Mouse (Mus musculus) limb, embryonic 11.5 days (tissue): ENCODE measurements around the gene Prkn. TPM values are rescaled to one million over a fixed set of nuclear protein-coding genes. Genes with fewer than 3 reads are reported as not detected.

Source experiments
- ATAC-seq: fragments of 200-750 bp; cut with Nextera tagmentation; 2 replicates; pipeline ENCODE4 v1.8.0; 2017; ENCODE audit warnings: low read depth; ENCODE audit not compliant: insufficient number of reproducible peaks, low FRiP score, low TSS enrichment
- DNase-seq: peaks from one replicate; pipeline ENCODE4 v3.0.0-alpha.2; 2015; ENCODE audit warnings: low spot score
- H3K27ac ChIP-seq: fragments of 300-500 bp; sonication (generic); replicated peaks from 2 replicates; pipeline ENCODE4 v1.5.1; 2014; ENCODE audit warnings: low read depth, mild to moderate bottlenecking, low read length
- H3K27me3 ChIP-seq: fragments of 300-500 bp; sonication (generic); 2 replicates; pipeline ENCODE4 v1.6.1; 2014; ENCODE audit warnings: mild to moderate bottlenecking, low read length, mixed read lengths; ENCODE audit not compliant: control insufficient read depth, insufficient read depth
- H3K36me3 ChIP-seq: fragments of 300-500 bp; sonication (generic); 2 replicates; pipeline ENCODE4 v1.6.1; 2014; ENCODE audit warnings: mild to moderate bottlenecking, low read length, moderate library complexity, mixed read lengths; ENCODE audit not compliant: control insufficient read depth, insufficient read depth
- H3K4me1 ChIP-seq: fragments of 300-500 bp; sonication (generic); 2 replicates; pipeline ENCODE4 v1.6.1; 2014; ENCODE audit warnings: low read length, mixed read lengths; ENCODE audit not compliant: control insufficient read depth, insufficient read depth
- H3K4me2 ChIP-seq: fragments of 300-500 bp; sonication (generic); 2 replicates; pipeline ENCODE4 v1.6.1; 2014; ENCODE audit warnings: low read depth, mild to moderate bottlenecking, moderate library complexity; ENCODE audit not compliant: severe bottlenecking
- H3K4me3 ChIP-seq: fragments of 300-500 bp; sonication (generic); 2 replicates; pipeline ENCODE4 v1.5.1; 2014; ENCODE audit warnings: low read depth, low read length
- H3K9ac ChIP-seq: fragments of 300-500 bp; sonication (generic); 2 replicates; pipeline ENCODE4 v1.6.1; 2014; ENCODE audit warnings: mild to moderate bottlenecking, low read length
- H3K9me3 ChIP-seq: fragments of 300-500 bp; sonication (generic); 2 replicates; pipeline ENCODE4 v1.6.1; 2016; ENCODE audit warnings: low read length; ENCODE audit not compliant: control insufficient read depth
- WGBS: fragments of 180-500 bp; shearing (Covaris S2); extraction: QIAGEN DNeasy Blood & Tissue Kit; methylation state at CpG from one replicate; pipeline ENCODE4 v1.1.7; 2014; 5-methylcytosine and 5-hydroxymethylcytosine counted together
- polyA plus RNA-seq: library from polyadenylated mRNA; unstranded; fragments of >200 nt; fragmentation: Nextera tagmentation; extraction: Ambion mirVana; gene quantifications from 2 replicates; pipeline ENCODE4 v1.2.1, GENCODE M21; 2014

The Prkn gene
- polyA plus RNA-seq, 1 experiment from 2014 or later: 1.2 TPM

DNA sequence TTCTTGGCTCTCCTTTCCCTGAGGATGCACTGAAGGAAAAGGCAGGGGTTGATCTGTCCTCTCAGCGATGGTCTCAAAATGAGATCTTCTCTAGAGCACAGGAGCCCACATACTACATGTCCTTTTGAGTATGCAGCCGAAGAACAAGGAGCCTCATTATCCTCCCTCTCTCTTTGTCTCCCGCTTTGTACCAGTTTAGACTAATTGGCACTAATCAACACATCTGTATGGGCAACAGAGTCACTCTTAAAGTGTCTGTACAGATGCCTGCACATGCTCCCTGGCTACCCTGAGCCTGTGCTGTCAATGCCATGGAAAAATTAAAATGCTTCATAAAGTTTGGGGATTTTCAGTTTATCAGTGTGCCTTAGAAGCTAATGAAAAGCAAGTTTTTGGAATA is 924.9 kb downstream of the Prkn start:
- H3K4me1 ChIP-seq: no peaks in the 10 kb centered on the region
- 80% methylated on average over 3 of the region's 3 CpGs for WGBS
- no peaks in the 10 kb centered on the region for H3K27me3 ChIP-seq
- ATAC-seq: no peak
- H3K4me3 ChIP-seq: no peak overlapping the region
- no peak overlapping the region for H3K27ac ChIP-seq
- H3K36me3 ChIP-seq: no peaks in the 10 kb centered on the region
- H3K4me2 ChIP-seq: no peak overlapping the region
- no peak overlapping the region for H3K9ac ChIP-seq
- DNase-seq: no peak
- H3K9me3 ChIP-seq: no peaks in the 10 kb centered on the region

GRCm38 (mm10) chr17:11765581-11765980 is 925.4 kb downstream of the Prkn start:
- no peaks in the 10 kb centered on the region for H3K36me3 ChIP-seq
- H3K4me3 ChIP-seq: no peak overlapping the region
- H3K4me1 ChIP-seq: no peaks in the 10 kb centered on the region
- no peaks in the 10 kb centered on the region for H3K9me3 ChIP-seq
- no peak overlapping the region for H3K27ac ChIP-seq
- no peak overlapping the region for H3K4me2 ChIP-seq
- no peaks in the 10 kb centered on the region for H3K27me3 ChIP-seq
- no peak overlapping the region for H3K9ac ChIP-seq
- WGBS: 38% methylated on average over 2 of the region's 2 CpGs
- DNase-seq (no peak), ATAC-seq (no peak)

GRCm38 (mm10) chr17:11767301-11767700 is 927.1 kb downstream of the Prkn start:
- ATAC-seq: no peak
- H3K27ac ChIP-seq: no peak overlapping the region
- no peak overlapping the region for H3K4me3 ChIP-seq
- 69% methylated on average over 4 of the region's 4 CpGs for WGBS
- DNase-seq: no peak
- no peak overlapping the region for H3K4me2 ChIP-seq
- no peak overlapping the region for H3K9ac ChIP-seq
- H3K9me3 ChIP-seq: no peaks in the 10 kb centered on the region
- no peaks in the 10 kb centered on the region for H3K36me3 ChIP-seq
- no peaks in the 10 kb centered on the region for H3K4me1 ChIP-seq
- H3K27me3 ChIP-seq: no peaks in the 10 kb centered on the region

DNA sequence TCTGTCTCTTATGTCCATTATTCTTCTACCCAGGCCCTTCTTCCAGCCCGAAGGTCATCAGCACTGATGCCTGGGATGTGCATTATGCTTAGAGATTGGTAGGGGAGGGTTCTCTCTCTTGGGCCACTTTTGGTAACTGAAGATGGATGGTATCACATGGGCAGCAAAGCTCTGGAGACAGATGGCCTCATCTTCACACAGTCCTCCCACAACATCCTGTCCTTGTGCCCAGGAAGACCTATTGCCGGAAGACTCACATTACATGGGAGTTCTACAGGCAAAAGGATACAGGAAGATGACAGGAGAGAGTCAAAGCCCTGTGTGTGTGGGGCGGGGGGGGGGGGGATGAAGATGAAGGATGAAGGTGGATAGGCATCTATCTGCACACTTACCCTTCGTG is 928.2 kb downstream of the Prkn start:
- Histone ChIP-seq H3K27me3 (no peaks in the 10 kb centered on the region), H3K9me3 (no peaks in the 10 kb centered on the region), H3K36me3 (no peaks in the 10 kb centered on the region), H3K4me3 (no peak overlapping the region), H3K9ac (no peak overlapping the region), H3K27ac (no peak overlapping the region), H3K4me1 (no peaks in the 10 kb centered on the region), H3K4me2 (no peak overlapping the region)
- ATAC-seq (no peak), DNase-seq (no peak)
- 81% methylated on average over 4 of the region's 4 CpGs for WGBS

DNA sequence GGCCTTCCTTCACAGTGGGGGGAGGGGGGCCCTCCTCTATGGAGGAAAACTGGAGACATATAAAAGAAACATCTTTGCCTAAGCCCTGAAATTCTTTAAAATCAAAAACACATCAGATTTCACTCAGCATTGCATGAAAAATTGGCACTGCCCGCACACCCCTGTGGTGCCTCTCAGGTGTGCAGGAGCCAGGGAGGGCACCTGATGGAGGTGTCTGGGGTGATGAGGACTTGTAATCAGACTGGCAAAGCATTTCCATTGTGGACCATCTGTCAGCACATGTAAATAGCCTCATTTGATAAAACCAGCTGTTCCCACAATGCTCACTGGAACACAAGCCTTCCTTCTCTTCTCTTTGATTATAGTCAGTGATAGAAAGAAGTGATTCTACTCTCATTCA is 928.8 kb downstream of the Prkn start:
- 96% methylated on average over 1 of the region's 1 CpGs for WGBS
- DNase-seq: no peak

GRCm38 (mm10) chr17:11769513-11769912 is 929.3 kb downstream of the Prkn start:
- 86% methylated on average over 3 of the region's 3 CpGs for WGBS
- no peaks in the 10 kb centered on the region for H3K9me3 ChIP-seq
- H3K4me3 ChIP-seq: no peak overlapping the region
- no peaks in the 10 kb centered on the region for H3K27me3 ChIP-seq
- H3K9ac ChIP-seq: no peak overlapping the region
- DNase-seq: no peak
- H3K4me1 ChIP-seq: no peaks in the 10 kb centered on the region
- no peaks in the 10 kb centered on the region for H3K36me3 ChIP-seq
- ATAC-seq: no peak
- no peak overlapping the region for H3K27ac ChIP-seq
- no peak overlapping the region for H3K4me2 ChIP-seq

More for the DNA sequence above, 928.8 kb downstream of the Prkn start:
- H3K9me3 ChIP-seq: no peaks in the 10 kb centered on the region
- no peak overlapping the region for H3K4me3 ChIP-seq
- no peak for ATAC-seq
- no peaks in the 10 kb centered on the region for H3K36me3 ChIP-seq
- H3K27me3 ChIP-seq: no peaks in the 10 kb centered on the region
- no peak overlapping the region for H3K9ac ChIP-seq
- no peak overlapping the region for H3K4me2 ChIP-seq
- H3K4me1 ChIP-seq: no peaks in the 10 kb centered on the region
- no peak overlapping the region for H3K27ac ChIP-seq

GRCm38 (mm10) chr17:11779547-11779946 is 939.4 kb downstream of the Prkn start:
- Histone ChIP-seq H3K4me1 (no peaks in the 10 kb centered on the region; the same call in 1 of the 2 replicates), H3K36me3 (no peaks in the 10 kb centered on the region), H3K27me3 (no peaks in the 10 kb centered on the region), H3K4me3 (no peak overlapping the region), H3K4me2 (no peak overlapping the region), H3K9ac (no peak overlapping the region), H3K27ac (no peak overlapping the region), H3K9me3 (no peaks in the 10 kb centered on the region)
- no peak for DNase-seq
- ATAC-seq: no peak
- WGBS: 84% methylated on average over 11 of the region's 12 CpGs

GRCm38 (mm10) chr17:11780005-11780404 is 939.8 kb downstream of the Prkn start:
- DNase-seq: no peak
- H3K36me3 ChIP-seq: no peaks in the 10 kb centered on the region
- WGBS: 39% methylated on average over 2 of the region's 2 CpGs
- H3K9ac ChIP-seq: no peak overlapping the region
- no peak overlapping the region for H3K27ac ChIP-seq
- no peak overlapping the region for H3K4me3 ChIP-seq
- no peak for ATAC-seq
- H3K9me3 ChIP-seq: no peaks in the 10 kb centered on the region
- H3K27me3 ChIP-seq: no peaks in the 10 kb centered on the region
- no peaks in the 10 kb centered on the region; the same call in 1 of the 2 replicates for H3K4me1 ChIP-seq
- no peak overlapping the region for H3K4me2 ChIP-seq

DNA sequence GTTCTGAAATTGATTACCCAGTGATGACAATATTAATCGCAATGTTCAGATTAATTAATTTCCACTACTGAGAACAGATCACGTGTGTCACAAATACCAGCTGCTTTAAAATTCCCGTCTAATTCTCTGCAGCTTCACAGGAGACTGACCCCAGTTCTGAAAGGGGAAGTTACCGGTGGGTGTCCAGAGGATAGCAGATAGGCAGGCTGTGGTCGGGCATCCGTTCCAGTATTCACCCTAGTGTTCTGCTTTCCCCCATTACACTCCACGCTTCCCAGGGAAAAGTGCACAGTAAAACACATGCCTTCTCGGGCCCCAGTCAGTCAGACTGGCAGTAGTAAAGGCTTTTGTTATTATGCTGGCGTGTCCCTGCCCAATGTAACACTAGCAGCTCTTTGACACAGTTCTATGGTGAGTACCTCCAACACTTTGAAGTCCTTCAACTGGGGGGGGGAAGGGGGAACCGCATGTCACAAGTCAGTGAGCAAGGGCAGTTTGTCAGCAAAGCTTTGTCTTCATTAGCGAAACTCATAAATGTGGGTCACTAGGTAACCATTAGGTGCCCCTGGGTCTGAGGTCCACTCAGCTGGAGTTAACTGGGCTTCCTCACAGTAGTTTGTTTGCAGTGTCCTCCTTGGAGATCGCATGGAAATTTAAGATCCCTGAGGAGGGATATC is 940.8 kb downstream of the Prkn start:
- no peak for ATAC-seq

More for the DNA sequence above, 940.8 kb downstream of the Prkn start:
- H3K4me3 ChIP-seq: no peak overlapping the region
- peak; percentile 29 for DNase-seq
- H3K9ac ChIP-seq: no peak overlapping the region
- H3K9me3 ChIP-seq: no peaks in the 10 kb centered on the region
- no peaks in the 10 kb centered on the region for H3K27me3 ChIP-seq
- no peaks in the 10 kb centered on the region for H3K36me3 ChIP-seq
- no peaks in the 10 kb centered on the region; the same call in 1 of the 2 replicates for H3K4me1 ChIP-seq
- no peak overlapping the region for H3K27ac ChIP-seq
- 28% methylated on average over 12 of the region's 12 CpGs for WGBS
- no peak overlapping the region for H3K4me2 ChIP-seq
